Mouse (Mus musculus): ENCODE results near the gene Gng12.

The Gng12 gene

DNA sequence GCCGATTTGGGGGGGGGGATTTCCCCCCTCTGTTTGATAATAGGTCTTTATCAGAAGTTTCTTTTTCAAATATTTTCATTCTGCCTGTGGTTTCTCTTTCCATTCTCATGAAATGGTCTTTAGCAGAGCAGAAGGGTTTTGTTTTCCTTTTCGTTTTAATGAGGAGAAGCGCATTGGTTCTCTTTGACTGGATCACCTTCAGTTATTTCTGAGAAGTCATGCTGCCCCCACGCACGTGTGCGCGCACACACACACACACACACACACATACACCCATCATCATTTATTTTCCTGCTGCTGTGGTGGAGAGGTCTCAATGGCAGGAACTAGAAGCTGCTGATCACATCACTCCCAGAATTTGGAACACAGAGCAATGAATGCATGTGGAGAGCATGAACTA, 20.8 kb downstream of the Gng12 start:
- no peak for DNase-seq (ENCODE audit: low spot score in 2 of 2)

DNA sequence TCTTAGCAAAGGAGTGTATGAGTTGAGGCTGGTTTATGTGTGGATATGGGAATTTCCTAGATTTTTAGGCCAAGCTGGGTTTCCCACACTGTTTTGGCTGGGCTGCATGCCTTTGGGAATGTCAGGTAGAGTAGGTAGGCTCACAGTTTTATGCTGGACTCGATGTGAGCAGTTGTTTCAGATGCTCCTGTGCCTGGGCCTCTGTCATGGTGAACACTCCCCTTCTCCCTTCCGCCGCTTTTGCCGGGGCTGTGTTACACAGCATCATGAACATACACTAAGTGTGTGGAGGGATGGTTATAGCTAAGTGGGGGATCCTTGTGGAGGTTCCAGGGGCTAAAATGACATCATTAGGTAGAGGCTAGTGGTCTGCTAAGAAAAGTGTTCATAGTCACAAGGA, 24.6 kb downstream of the Gng12 start:
- no peak for DNase-seq (ENCODE audit: low spot score in 2 of 2)

DNA sequence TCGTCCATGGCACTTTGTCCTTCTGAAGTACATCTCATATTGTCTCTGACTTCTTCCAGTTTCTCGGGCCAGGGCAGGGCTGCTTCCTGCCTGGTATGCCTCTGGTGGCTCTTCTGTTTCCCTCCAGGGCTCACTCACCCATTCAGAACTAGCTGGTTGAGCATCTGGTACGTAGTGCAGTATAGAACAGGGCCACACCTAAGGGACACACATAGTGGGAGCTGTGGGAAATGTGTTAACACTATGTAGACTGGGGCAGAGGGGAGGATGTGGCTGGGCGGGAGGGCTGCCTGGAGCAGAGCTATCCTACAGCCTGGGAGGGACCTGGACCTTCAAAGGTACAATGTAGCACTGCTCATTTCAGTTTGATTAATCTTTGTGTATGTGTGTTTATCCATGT, 25.6 kb downstream of the Gng12 start:
- DNase-seq (ENCODE audit: low spot score in 2 of 2) = no peak

DNA sequence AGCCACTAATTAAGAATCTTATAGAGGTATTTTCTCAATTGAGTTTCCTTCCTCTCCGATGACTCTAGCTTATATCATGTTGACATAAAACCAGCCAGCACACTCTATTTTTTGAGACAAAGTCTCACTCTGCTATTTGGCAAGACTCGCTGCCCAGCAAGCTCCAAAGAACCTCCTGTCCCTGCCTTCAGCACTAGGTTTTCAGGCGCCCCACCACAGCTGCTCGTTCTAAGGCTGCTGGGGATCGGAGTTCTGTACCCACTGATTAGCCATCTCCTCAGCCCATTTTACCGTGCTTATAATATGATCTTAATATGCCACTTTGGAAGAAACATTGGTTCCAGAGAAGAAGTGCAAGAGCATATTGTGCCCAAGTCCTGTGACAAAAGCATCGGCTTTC, 26.3 kb downstream of the Gng12 start:
- DNase-seq (ENCODE audit: low spot score in 2 of 2) = no peak

DNA sequence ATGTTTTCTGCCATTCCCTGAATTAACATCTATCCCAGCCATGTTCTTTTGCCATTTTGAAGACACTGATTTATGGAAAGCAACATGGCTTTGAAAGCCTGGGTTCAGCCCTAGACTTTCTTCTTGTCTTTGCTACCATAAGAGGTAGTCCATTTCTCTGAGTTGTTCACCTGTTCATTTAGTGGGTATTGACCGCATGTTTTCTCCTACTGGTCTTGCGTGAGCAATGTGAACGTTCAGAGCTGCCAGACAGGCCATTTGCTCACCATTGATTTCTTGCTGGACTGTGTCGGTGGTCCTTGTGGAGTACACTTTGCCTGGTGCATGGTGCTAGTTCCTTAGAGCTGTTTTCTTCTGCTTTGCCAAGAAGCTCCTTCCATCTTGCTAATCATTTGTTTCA, 27.7 kb downstream of the Gng12 start:
- no peak for DNase-seq (ENCODE audit: low spot score in 2 of 2)

DNA sequence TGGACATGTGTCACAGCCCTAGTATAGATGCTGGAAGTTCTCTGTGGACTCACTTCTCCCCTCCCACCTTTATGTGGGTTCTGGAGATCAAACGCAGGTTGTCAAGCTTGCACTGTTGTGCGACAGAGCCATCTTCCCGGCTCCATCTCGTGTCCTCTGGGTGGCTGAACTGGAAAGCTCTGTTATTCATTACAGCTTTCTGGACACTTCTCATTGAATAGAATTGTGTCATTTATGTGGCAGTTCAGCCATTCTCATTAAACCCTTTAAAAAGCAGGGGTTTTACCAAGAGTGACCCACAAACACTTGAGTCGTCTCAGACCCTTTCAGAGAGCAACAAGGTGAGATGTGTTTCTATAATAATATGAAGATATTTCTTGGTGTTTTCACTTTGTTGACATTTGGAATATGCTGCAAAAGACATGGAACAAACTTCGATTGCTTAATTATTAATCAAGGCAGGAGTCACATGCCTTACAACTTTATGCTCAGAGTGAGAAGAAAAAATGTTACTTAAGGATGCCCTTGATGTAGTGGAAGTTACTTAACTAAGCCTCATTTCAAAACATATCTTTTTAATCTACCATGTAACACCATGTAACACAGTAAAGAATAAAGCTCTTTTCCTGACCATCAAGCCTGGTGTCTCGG, 28.2 kb downstream of the Gng12 start:
- no peak for DNase-seq (ENCODE audit: low spot score in 2 of 2)

DNA sequence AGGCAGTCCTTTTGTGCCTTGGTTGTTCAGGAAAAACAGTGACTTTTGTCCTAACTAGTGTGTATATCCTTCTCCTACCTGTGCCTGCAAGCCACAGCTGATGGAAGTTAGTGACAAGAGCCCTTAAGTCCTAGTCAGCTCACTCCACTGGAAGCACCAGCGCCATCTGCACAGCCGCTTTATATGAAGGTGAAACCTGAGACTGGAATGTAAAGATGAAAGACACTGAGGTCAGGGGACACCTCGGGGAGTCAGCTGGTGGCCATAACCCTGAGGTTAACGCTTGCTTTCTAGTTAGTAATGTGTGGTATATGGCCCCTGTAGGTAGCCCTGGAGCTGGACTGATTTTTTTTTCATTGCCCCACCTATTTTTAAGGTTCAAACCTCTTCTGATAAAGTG, 30.1 kb downstream of the Gng12 start:
- DNase-seq (ENCODE audit: low spot score in 2 of 2) = no peak

DNA sequence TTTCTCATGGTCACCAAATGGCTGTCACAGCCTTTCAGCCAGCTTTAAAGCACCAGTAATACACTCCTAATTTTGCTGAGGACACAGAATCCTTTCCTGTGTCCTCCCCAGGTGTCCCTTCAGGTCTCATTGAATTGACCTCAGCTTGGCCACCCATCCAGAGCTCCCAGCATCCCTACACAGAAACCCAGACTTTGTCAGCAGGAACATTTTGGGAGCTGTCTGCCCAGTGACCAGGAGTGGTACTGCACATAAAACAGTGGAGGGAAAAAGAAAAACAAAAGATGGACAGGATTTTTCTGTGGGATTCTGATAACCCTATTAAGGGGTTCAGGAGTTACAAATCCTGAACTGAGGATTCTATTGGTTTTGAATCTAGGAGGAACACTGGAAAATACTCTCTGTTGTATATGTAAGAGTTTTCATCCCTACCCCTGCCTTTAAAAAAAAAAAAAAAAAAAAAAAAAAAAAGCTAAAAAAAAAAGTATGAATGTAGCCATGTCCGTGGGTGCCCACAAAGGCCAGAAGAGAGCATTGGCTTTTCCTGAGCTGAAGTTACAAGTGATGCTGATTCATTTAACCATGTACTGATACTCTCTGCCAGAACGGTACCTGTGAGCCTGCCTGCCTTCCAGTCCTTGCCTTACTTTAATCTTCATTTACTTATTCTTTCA, 32.9 kb downstream of the Gng12 start:
- no peak for DNase-seq (ENCODE audit: low spot score in 2 of 2)

DNA sequence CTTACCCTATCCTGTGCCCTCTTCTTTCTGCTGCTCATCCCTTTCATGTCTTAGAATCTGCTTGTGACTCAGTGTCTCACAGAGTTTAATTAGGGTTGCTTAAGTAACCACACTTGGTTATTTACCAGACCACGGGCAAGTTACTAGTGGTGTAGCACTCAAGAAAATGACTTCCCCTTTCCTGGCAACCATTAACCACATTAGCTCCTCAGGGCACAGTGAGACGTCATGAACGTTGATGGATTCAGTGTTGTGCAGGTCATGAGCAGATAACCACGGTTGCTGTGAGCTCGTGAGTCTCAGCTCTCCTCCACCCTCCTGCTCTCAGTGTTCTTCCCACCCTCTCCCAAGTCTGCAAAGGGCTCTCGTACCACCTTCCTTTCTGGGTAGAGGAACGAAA, 33.5 kb downstream of the Gng12 start:
- no peak for DNase-seq (ENCODE audit: low spot score in 2 of 2)

DNA sequence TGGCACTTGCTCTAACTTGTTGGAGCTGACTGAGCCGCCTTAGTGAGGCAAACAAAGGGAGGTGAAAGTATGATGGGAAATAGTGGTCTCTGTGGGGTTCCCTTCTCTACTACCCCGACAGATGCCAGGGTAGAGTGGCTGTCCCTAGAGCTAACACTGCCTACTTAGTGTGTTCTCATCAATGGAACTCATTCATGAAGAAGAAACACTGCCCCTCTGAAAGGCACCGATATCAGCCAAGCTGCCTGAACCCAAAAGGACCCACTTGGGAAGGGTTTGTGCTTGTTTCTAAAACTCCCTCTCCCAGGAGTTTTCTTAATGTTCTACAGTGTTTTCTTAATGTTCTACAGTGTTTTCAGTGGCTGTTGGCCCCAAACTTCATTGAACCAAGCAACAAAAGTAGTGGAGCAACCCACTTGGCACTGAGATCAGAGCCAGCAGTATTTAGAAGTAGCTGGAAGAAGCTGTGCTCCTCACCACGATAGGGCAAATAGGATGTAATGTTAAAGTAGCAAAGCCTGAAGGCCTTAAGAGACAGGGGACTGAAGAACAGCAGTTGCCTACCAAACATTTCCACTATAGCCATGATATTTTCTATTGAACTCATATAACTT, 36.1 kb downstream of the Gng12 start:
- no peak for DNase-seq (ENCODE audit: low spot score in 2 of 2)

DNA sequence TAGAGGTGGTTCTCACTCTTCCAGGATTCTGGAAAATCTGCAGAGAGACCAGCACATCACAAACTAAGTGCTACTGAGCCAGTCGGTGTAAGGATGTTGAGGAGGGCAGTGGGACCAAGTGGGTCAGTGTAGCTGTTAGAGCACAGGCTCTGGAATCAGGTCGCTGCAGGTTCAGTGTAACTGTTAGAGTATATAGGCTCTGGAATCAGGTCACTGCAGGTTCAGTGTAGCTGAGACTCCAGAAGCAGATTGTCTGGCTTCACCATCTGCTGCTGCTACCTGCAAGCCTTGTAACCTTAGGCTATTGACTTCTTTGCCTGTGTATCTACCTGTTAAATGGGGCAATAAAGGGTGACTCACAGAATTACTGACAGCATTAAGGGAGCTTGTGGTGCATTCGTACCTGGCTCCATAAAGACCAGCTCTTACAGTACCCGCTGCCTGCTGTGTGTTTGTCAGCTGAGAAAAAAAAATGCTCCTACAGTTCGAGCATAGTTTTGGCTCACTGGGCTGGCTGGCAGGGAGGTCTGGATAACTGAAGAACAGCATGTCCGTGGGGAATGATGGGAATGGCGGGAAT, 44.5 kb downstream of the Gng12 start:
- DNase-seq (ENCODE audit: low spot score in 2 of 2) = no peak

DNA sequence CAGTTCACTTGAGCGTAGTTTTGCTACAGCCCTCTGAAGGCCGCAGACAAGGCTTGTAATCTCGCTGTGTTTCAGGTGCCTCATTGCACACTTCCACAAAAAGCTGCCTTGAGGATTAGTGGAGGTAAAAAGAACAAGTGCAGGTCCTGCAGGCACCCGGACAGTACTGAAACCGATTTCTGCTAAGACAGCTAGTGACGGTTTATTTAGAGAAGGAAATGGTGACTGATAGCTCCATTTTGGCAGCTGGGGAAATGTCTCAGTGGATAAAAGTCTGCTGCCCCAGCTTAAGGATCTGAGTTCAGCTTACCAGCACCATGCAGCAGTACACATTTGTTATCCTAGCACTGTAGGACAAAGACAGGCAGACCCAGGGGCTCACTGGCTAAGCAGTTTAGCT, 45.6 kb downstream of the Gng12 start:
- no peak for DNase-seq (ENCODE audit: low spot score in 2 of 2)

DNA sequence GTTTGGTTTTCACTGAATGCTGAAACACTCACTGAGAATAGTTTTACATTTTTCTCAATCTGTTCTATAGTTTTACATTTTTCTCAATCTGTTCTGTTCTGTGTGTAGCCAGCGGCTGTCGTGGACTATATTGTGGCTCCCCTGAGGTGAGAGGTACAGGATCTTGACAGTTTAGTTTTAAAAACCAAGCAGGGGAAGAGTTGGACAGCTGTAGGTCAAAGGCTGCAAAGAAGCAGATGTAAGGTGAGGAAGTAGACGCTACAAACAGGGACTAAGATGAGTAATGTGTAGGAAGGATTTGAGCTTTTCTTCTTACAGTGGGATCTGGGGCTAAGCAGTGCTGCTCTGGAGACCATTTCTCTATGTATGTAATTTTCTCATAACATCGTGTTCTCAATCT, 46.6 kb downstream of the Gng12 start:
- no peak for DNase-seq (ENCODE audit: low spot score in 2 of 2)

DNA sequence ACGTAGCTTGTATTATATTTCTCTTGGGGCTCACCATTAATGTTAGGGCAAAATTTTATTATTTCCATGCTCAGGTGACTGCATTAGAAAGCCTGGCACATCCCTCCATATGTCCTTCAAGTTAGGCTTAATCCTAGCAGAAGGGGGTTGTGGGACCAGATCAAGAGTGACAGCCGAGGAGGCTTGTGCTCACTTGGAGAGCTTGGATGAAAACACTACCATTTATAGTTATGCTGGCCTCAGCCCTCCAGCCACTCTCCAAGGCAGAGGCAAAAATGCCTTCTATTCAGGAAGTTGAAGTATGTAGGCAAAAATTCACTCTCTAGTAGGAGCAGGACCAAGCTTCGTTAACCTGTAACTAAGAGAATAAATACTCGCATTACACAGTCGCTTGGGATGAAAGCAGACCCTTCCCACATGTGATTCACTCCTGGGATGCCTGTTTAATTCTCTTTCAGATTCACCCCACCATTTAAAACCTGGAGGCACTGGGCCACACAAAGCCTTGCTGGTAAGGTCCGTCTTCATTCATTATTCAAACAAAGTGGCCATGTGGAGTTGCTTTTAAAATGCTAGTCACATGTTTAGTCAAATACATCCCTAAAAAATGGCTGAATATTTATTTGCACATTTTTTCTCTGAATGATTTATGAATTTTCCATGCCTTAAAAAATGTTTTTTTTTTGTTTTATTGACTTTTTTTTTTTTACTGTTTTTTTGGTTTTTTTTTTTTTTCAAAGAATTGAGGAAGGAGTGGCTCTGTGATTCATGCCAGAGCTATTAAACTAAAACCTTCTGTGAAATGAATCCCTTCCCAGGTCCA, 47.4 kb downstream of the Gng12 start:
- DNase-seq (ENCODE audit: low spot score in 2 of 2) = no peak

DNA sequence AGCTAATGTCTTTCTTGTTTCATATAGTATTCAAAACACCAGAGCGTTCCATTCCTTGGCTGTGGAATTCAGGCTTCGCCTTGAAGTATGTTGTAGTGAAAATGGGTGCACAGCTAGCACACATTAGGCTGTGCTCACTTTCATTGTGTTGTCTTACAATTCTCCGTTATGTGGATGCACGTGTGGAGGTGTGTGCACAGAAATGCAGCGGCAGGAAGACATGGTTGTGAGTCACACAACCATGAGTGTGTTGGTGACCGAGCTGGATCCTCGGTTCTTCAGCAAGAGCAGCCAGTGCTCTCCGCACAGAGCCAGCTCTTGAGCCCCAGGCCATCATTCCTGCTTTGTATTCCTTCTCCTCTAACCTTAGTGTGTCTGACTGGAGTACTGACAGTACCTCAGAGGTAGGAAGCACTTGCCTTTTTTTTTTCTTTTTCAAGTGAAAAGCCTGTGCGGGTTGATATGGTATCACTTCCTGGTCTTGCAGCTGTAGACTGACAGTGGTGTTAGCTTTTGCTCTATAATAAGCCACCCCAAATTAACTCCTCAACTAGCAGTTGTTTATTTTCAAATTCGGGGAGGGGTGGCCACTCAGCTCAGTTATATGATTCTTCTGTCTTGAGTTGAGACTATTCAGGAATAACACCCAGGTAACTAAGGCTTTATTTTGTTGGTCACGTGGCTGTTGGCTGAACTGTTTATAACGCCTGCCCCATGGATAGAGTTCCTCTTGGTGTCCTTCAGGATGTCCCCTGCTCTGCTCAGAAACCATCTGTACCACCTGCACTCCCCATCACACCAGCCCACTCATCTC, 48.2 kb downstream of the Gng12 start:
- no peak for DNase-seq (ENCODE audit: low spot score in 2 of 2)

DNA sequence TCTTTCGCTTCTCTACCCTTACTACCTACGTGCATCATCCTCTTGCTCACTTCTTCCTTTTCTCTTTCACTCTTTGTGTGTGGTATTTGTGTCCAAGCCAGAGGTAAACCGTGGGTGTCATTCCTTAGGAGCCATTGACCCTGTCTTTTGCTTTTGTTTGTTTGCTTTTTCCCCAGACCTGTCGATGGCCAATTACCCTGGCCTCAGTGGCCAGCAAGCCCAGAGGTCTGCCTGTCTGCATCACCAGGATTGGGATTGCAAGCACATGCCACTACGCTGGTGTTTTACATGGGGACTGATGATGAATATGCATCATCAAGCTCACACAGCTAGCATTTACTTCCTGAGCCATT, 48.8 kb downstream of the Gng12 start:
- no peak for DNase-seq (ENCODE audit: low spot score in 2 of 2)

DNA sequence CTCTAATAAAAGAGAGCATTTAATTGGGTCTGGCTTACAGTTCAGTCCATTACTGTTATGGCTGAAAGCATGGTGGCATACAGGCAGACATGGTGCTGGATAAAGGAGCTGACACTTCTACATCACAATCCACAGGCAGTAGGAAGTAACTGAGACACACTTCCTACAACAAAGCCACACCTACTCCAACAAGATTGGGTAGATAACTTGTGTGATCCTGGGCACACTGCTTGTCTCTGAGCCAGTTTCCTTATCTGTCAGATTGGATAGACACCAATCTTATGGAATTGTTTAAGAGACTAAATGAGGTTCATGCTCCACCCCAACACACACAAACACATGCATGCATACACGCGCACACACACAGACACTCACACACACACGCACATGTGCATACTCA, 51.9 kb downstream of the Gng12 start:
- no peak for DNase-seq (ENCODE audit: low spot score in 2 of 2)

DNA sequence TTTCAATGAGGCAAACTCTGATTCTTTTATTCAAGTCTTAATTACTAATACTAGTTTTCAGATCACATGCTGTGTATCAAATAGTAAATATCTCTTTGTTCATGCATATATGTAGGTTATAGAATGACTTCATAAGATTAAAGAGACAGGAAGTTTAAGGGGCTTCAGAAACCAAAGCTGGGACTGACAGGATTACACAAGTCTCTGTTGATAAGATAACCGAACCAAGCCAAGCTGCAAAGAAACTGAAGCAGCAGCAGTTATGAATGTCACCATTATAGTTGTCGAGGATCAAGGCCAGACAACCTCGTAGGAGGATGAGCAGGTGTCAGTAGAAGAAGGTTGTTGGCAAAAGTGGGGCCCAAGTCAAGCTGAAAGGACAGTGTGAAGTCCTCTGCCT, 52.7 kb downstream of the Gng12 start:
- no peak for DNase-seq (ENCODE audit: low spot score in 2 of 2)

DNA sequence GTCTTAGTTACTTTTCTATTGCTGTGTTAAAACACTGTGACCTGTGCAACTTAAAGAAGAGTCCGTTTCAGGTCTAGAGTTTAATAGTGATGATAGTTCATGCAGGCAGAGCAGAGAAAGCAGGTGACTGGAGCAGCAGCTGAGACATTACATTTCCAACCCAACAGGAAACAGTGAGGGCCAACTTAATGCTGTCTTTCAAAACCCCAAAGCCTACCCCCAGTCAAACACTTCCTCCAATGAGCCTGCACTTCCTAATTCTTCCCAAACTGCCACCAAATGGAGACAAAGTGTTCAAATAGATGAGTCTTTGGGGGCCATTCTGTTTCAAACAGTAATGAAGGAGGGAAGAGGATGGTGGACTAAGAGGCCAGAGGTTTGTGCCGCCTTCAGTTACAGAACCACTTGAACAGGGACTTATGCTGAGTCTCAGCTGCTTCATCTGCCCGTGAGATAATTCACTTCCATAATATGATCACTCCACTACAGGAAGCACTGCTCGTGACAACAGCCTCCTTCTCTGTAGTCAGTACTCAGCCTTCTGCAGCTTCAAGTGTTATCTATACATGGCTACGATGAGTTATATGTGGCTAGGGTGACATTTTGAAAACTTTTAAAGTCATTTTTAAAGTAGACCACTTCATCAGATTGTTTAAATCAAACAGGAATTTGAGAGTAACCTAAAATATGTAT, 55.7 kb downstream of the Gng12 start:
- DNase-seq (ENCODE audit: low spot score in 2 of 2) = no peak

DNA sequence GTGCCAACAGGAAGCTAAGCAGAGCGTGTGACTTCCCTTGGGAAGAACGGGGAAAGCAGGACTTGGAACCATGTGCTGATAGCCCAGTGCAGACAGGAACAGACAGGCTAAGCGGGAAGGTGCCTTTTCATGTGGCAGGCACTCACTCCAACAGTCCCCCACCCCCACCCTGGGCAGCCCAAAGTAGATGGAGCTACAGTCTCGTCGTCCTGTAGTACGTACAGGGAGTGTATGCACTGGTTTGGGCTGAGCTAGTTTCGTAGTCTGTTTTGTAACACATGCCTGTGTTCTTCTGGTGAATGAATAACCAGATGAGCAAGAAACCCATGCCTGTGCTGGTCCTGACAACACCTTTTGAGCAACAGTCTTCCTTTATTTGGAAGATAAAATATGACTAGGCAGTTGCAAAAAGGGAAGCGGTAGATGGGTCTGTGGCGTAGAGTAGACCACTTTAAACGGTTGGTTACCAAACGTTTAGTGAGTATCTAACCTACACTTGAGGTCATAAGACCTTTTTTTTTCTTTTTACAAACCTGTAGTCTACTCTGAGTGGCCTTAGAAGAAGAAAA, 57.8 kb downstream of the Gng12 start:
- DNase-seq (ENCODE audit: low spot score in 2 of 2) = no peak
